Mouse (Mus musculus): ENCODE measurements around the gene Srgap2.

DNA sequence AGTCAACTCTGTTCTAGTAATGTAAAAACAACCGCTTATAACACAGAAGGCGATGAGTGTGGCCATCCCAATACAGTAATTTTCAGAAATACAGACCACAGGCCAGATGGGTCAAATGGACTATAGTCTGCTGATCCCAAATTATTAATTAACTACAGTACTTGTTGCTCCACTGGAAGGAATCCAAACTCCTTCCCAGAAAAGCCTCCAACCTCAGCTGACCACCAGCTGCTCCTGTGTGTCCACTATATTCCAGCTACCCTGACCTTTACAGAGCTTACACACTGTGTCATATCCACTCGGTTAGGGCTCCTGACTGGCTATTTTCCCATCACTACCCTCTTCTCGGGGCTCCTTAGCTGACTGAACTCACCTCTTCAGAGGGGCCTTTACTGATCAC is 61.3 kb downstream of the Srgap2 start:
- TF ChIP-seq POLR2A (IDR thresholded peaks at IDR 0.05; ENCODE audit: insufficient read depth, low read length) (no peak), CTCF (IDR thresholded peaks at IDR 0.05; ENCODE audit: low read depth, low read length) (no peak)

Data from ES-Bruce4 (cell line).